Mouse (Mus musculus) heart, adult 2 months (tissue): ENCODE results near the gene Cnmd. TPM values are rescaled to one million over a fixed set of nuclear protein-coding genes. Genes with fewer than 3 reads are reported as not detected.
A peak's percentile ranks its signal among the peaks of the same experiment; 100 is the strongest.

Experiments
- DNase-seq, 2 experiments: peaks; one replicate each; pipeline ENCODE4 v3.0.0; 2021
- H3K27ac ChIP-seq: fragments of 200-600 bp; 2 replicates; pipeline ENCODE4 v1.8.1; 2022
- H3K27me3 ChIP-seq: fragments of 200-500 bp; 2 replicates; pipeline ENCODE4 v1.6.1; 2012; ENCODE audit warnings: mild to moderate bottlenecking, low read length, inconsistent platforms, mixed read lengths; ENCODE audit not compliant: control insufficient read depth, insufficient read depth
- H3K36me3 ChIP-seq: fragments of 200-500 bp; 2 replicates; pipeline ENCODE4 v1.6.1; 2012; ENCODE audit warnings: low read length, inconsistent platforms; ENCODE audit not compliant: control insufficient read depth, insufficient read depth
- H3K4me1 ChIP-seq: fragments of 200-500 bp; 2 replicates; pipeline ENCODE4 v1.6.1; 2011; ENCODE audit warnings: low read length; ENCODE audit not compliant: control insufficient read depth, insufficient read depth
- H3K4me3 ChIP-seq: fragments of 200-600 bp; 2 replicates; pipeline ENCODE4 v1.8.1; 2022
- H3K79me2 ChIP-seq: fragments of 200-500 bp; replicated peaks from 2 replicates; pipeline ENCODE4 v1.6.1; 2012; ENCODE audit warnings: mild to moderate bottlenecking, inconsistent platforms, low read length, moderate library complexity, mixed read lengths; ENCODE audit not compliant: control insufficient read depth, insufficient read depth
- H3K9ac ChIP-seq: fragments of 200-500 bp; 2 replicates; pipeline ENCODE4 v1.6.1; 2012; ENCODE audit warnings: low read depth, mild to moderate bottlenecking, control low read depth, inconsistent platforms, low read length, mixed read lengths
- CTCF ChIP-seq: fragments of 200-600 bp; IDR thresholded peaks from 2 replicates; pipeline ENCODE4 v1.8.1; 2022; ENCODE audit warnings: antibody characterized with exemption, mild to moderate bottlenecking, moderate library complexity
- EP300 ChIP-seq: fragments of 200-500 bp; IDR thresholded peaks from 2 replicates; pipeline ENCODE4 v1.6.1; 2011; ENCODE audit warnings: low read depth, low read length, control low read depth; ENCODE audit not compliant: insufficient read depth
- POLR2A ChIP-seq: fragments of 200-500 bp; IDR thresholded peaks from 2 replicates; pipeline ENCODE4 v1.6.1; 2011; ENCODE audit warnings: mild to moderate bottlenecking, low read depth, low read length, control low read depth; ENCODE audit not compliant: insufficient read depth
- WGBS: fragments of 180-500 bp; shearing (Covaris S2); methylation state at CpG from one replicate; pipeline ENCODE4 v1.1.7; 2018; 5-methylcytosine and 5-hydroxymethylcytosine counted together
- intact Hi-C: fragments of 180-260 bp; cut with DNase I; formaldehyde crosslinking; loops from one replicate; pipeline ENCODE4 v1.15.1; 2025
- polyA plus RNA-seq: library from polyadenylated mRNA; depleted of rRNA; stranded (reverse); fragments of >200 nt; gene quantifications from 2 replicates; pipeline ENCODE4 v1.2.3, GENCODE M21; 2012; rRNA removed
- total RNA-seq, 2 experiments: library from RNA; stranded (reverse); gene quantifications; 2 replicates each; pipeline ENCODE4 v1.2.3; 2021

Gene Cnmd
- total and polyA plus RNA-seq, 3 experiments = 1.5 to 3.9 (median 2.0) TPM

- peaks cover 1% of the 10 kb centered on the region for H3K79me2 ChIP-seq
- H3K4me1 ChIP-seq = peaks cover 3% of the 10 kb centered on the region
- no peak for DNase-seq
- peaks cover 3% of the 10 kb centered on the region for H3K36me3 ChIP-seq
- 89% methylated on average over 2 of the region's 2 CpGs for WGBS
- no peaks in the 10 kb centered on the region for H3K27me3 ChIP-seq
- H3K27ac ChIP-seq = no peak overlapping the region
- intact Hi-C loops = no loop called here
- H3K4me3 ChIP-seq = no peak overlapping the region
- H3K9ac ChIP-seq = no peak overlapping the region
- TF ChIP-seq EP300 = no peak
These were observed 70.4 kb downstream of the Cnmd start for GRCm38 (mm10) chr14:79591611-79592010.

- TF ChIP-seq CTCF (no peak), POLR2A (no peak), EP300 (no peak)
- H3K27ac ChIP-seq = no peak overlapping the region
- H3K79me2 ChIP-seq = peaks cover 1% of the 10 kb centered on the region
- H3K4me3 ChIP-seq = no peak overlapping the region
- no peak for DNase-seq
- 96% methylated on average over 8 of the region's 8 CpGs for WGBS
- no peaks in the 10 kb centered on the region for H3K27me3 ChIP-seq
- H3K4me1 ChIP-seq = peaks cover 3% of the 10 kb centered on the region
- peaks cover 3% of the 10 kb centered on the region for H3K36me3 ChIP-seq
- intact Hi-C loops = no loop called here
- no peak overlapping the region for H3K9ac ChIP-seq
These were observed 71.1 kb downstream of the Cnmd start for GRCm38 (mm10) chr14:79590916-79591315.

- 84% methylated on average over 6 of the region's 6 CpGs for WGBS
- H3K4me3 ChIP-seq = no peak overlapping the region
- H3K9ac ChIP-seq = no peak overlapping the region
- intact Hi-C loops = loop anchor here (10.0 kb wide), 1 partner anchor 195 kb away; the partner anchor contains the start of genes Mtrf1 and Naa16
- no peak for DNase-seq
- peaks cover 1% of the 10 kb centered on the region for H3K79me2 ChIP-seq
- H3K27me3 ChIP-seq = no peaks in the 10 kb centered on the region
- peaks cover 3% of the 10 kb centered on the region for H3K4me1 ChIP-seq
- H3K27ac ChIP-seq = no peak overlapping the region
- peaks cover 3% of the 10 kb centered on the region for H3K36me3 ChIP-seq
- TF ChIP-seq POLR2A (no peak), CTCF (no peak), EP300 (no peak)
These were observed 72.6 kb downstream of the Cnmd start for GRCm38 (mm10) chr14:79589401-79589800.

- no peaks in the 10 kb centered on the region for H3K27me3 ChIP-seq
- H3K79me2 ChIP-seq = peaks cover 1% of the 10 kb centered on the region; the same call in 1 of the 2 replicates
- H3K4me3 ChIP-seq = peak overlapping the region; percentile 70; the same call in 1 of the 2 replicates
- DNase-seq = no peak
- H3K36me3 ChIP-seq = peaks cover 3% of the 10 kb centered on the region
- TF ChIP-seq EP300 = no peak
- TF ChIP-seq POLR2A = no peak
- no peak for TF ChIP-seq CTCF
- WGBS = 63% methylated on average over 9 of the region's 9 CpGs
- H3K27ac ChIP-seq = no peak overlapping the region; the same call in 1 of the 2 replicates
- H3K4me1 ChIP-seq = peaks cover 3% of the 10 kb centered on the region
- no peak overlapping the region for H3K9ac ChIP-seq
- intact Hi-C loops = loop anchor here (10.0 kb wide), 1 partner anchor 194 kb away; the partner anchor contains the start of genes Mtrf1 and Naa16
These were observed 73.4 kb downstream of the Cnmd start for GRCm38 (mm10) chr14:79588534-79588951.

- H3K79me2 ChIP-seq = peaks cover 1% of the 10 kb centered on the region; the same call in 1 of the 2 replicates
- 0% methylated on average over 9 of the region's 9 CpGs for WGBS
- H3K36me3 ChIP-seq = peaks cover 3% of the 10 kb centered on the region
- TF ChIP-seq EP300 (no peak), POLR2A (no peak), CTCF (no peak)
- intact Hi-C loops = loop anchor here (2.0 to 10.0 kb wide), 3 partner anchors 99 to 193 kb away; partner anchors contain the start of genes Elf1, Mtrf1, Naa16 and Wbp4
- peak overlapping the region; percentile 70 for H3K4me3 ChIP-seq
- H3K27me3 ChIP-seq = no peaks in the 10 kb centered on the region
- peaks cover 3% of the 10 kb centered on the region for H3K4me1 ChIP-seq
- H3K9ac ChIP-seq = peak overlapping the region; percentile 64
- no peak for DNase-seq
- H3K27ac ChIP-seq = peak overlapping the region; percentile 100
These were observed 74.1 kb downstream of the Cnmd start for GRCm38 (mm10) chr14:79587852-79588229.

Other genes with a start within 250 kb of the Cnmd start
- gene Kbtbd7, start 235.7 kb downstream of the Cnmd start, total RNA-seq = 1 to 10 TPM; 9.3 to 9.8 TPM
- 2.9 and 4.7 TPM in 2 replicates for gene Kbtbd7, start 235.7 kb downstream of the Cnmd start, polyA plus RNA-seq
- gene Kbtbd6, start 210.3 kb downstream of the Cnmd start, total RNA-seq = under 1 TPM; 0.10 to 0.14 TPM
- 0.08 and 0.20 TPM in 2 replicates for gene Kbtbd6, start 210.3 kb downstream of the Cnmd start, polyA plus RNA-seq
- gene Elf1, start 181.0 kb downstream of the Cnmd start, total RNA-seq = 10 to 100 TPM; 13.3 to 13.7 TPM
- 6.6 and 11.3 TPM in 2 replicates for gene Elf1, start 181.0 kb downstream of the Cnmd start, polyA plus RNA-seq
- 10 to 100 TPM; 22.0 to 22.7 TPM for gene Wbp4, start 180.7 kb downstream of the Cnmd start, total RNA-seq
- gene Wbp4, start 180.7 kb downstream of the Cnmd start, polyA plus RNA-seq = 3.7 and 7.0 TPM in 2 replicates
- 10 to 100 TPM; 52.4 to 64.9 TPM for gene Sugt1, start 74.5 kb downstream of the Cnmd start, total RNA-seq
- gene Sugt1, start 74.5 kb downstream of the Cnmd start, polyA plus RNA-seq = 5.7 and 16.9 TPM in 2 replicates
- not detected for gene Pcdh8, start 109.1 kb upstream of the Cnmd start, total RNA-seq
- not detected in 2 replicates for gene Pcdh8, start 109.1 kb upstream of the Cnmd start, polyA plus RNA-seq